ENCODE assay signal across 9 mouse cellular contexts in genomic region chr17:85633619-85634018, GRCm38 (mm10). TPM values are rescaled to one million over a fixed set of nuclear protein-coding genes. Genes with fewer than 3 reads are reported as not detected.
DNase-seq lines count a peak whose midpoint lies in the region; ATAC-seq lines count a peak whose summit lies in the region.
"Had no signal": no experiment of that assay in that cellular context is flagged by ENCODE, and none has a peak within 500 bp of the region (broad histone marks: within the 10 kb centered on the region; RNA-seq: fewer than 3 reads in every experiment).

No protein-coding gene starts in this region.

- H3K9ac ChIP-seq in hindbrain, embryonic 11.5 days (ENCODE audit: low read depth, low read length) = no peak overlapping the region
- no peak overlapping the region for H3K9ac ChIP-seq in hindbrain, embryonic 13.5 days
- no peak overlapping the region for H3K9ac ChIP-seq in embryonic facial prominence, embryonic 13.5 days
- H3K9ac ChIP-seq in stomach, embryonic 14.5 days (replicated peaks; ENCODE audit: low read depth, low read length) = no peak overlapping the region
- H3K9ac ChIP-seq: neural tube, embryonic 12.5 days had no signal

- intact Hi-C loops in heart, postnatal 14 days (cut with DNase I) = loop anchor here (1.0 to 5.0 kb wide), 4 partner anchors 444 to 797 kb away; no protein-coding TSS in a partner anchor

- peak; percentile 91 for DNase-seq in hindbrain, embryonic 11.5 days (ENCODE audit: low spot score)
- DNase-seq in adrenal gland, postnatal 14 days = peak; percentile 88
- peak; percentile 83 to 90 for DNase-seq in heart, postnatal 14 days
- DNase-seq in layer of hippocampus, postnatal 14 days (ENCODE audit: low spot score in 2 of 2) = peak; percentile 81 to 86

- H3K36me3 ChIP-seq in hindbrain, embryonic 11.5 days (ENCODE audit: control insufficient read depth, insufficient read depth, low read length) = no peaks in the 10 kb centered on the region
- no peaks in the 10 kb centered on the region for H3K36me3 ChIP-seq in hindbrain, embryonic 13.5 days
- no peaks in the 10 kb centered on the region for H3K36me3 ChIP-seq in embryonic facial prominence, embryonic 13.5 days
- H3K36me3 ChIP-seq in stomach, embryonic 14.5 days (ENCODE audit: control insufficient read depth, insufficient read depth, low read length) = no peaks in the 10 kb centered on the region
- H3K36me3 ChIP-seq: neural tube, embryonic 12.5 days had no signal

- no peak overlapping the region for H3K27ac ChIP-seq in hindbrain, embryonic 11.5 days (ENCODE audit: low read depth, low read length)
- H3K27ac ChIP-seq in hindbrain, embryonic 13.5 days = no peak overlapping the region
- no peak overlapping the region for H3K27ac ChIP-seq in embryonic facial prominence, embryonic 13.5 days
- no peak overlapping the region for H3K27ac ChIP-seq in stomach, embryonic 14.5 days (ENCODE audit: low read length)
- H3K27ac ChIP-seq: neural tube, embryonic 12.5 days had no signal

- WGBS in hindbrain, embryonic 11.5 days = 3% methylated on average over 13 of the region's 13 CpGs
- under 1% methylated on average over 13 of the region's 13 CpGs for WGBS in hindbrain, embryonic 13.5 days
- WGBS in embryonic facial prominence, embryonic 13.5 days = 1% methylated on average over 13 of the region's 13 CpGs
- WGBS in stomach, embryonic 14.5 days = under 1% methylated on average over 13 of the region's 13 CpGs

- no peaks in the 10 kb centered on the region for H3K4me1 ChIP-seq in hindbrain, embryonic 11.5 days (replicated peaks; ENCODE audit: control insufficient read depth, insufficient read depth, low read length)
- 0 out of 2 replicates have a peak, but pooled peaks cover 2% of the 10 kb centered on the region for H3K4me1 ChIP-seq in hindbrain, embryonic 13.5 days (replicated peaks)
- peaks cover 6% of the 10 kb centered on the region; the same call in 1 of the 2 replicates for H3K4me1 ChIP-seq in embryonic facial prominence, embryonic 13.5 days
- no peaks in the 10 kb centered on the region for H3K4me1 ChIP-seq in stomach, embryonic 14.5 days (ENCODE audit: control insufficient read depth, insufficient read depth, low read length)

- peaks cover 43% of the 10 kb centered on the region for H3K27me3 ChIP-seq in hindbrain, embryonic 11.5 days (ENCODE audit: control insufficient read depth, insufficient read depth, low read length)
- H3K27me3 ChIP-seq in hindbrain, embryonic 13.5 days = peaks cover 82% of the 10 kb centered on the region
- peaks cover 67% of the 10 kb centered on the region for H3K27me3 ChIP-seq in embryonic facial prominence, embryonic 13.5 days
- H3K27me3 ChIP-seq in stomach, embryonic 14.5 days (ENCODE audit: control insufficient read depth, insufficient read depth, low read length) = peaks cover 24% of the 10 kb centered on the region

- no peak for ATAC-seq in hindbrain, embryonic 11.5 days (ENCODE audit: low FRiP score)
- no peak for ATAC-seq in hindbrain, embryonic 13.5 days (ENCODE audit: low FRiP score)
- no peak for ATAC-seq in embryonic facial prominence, embryonic 13.5 days (ENCODE audit: insufficient number of reproducible peaks, insufficient read depth, low FRiP score, low TSS enrichment, low read depth)
- ATAC-seq in megakaryocyte progenitor cell, adult 5-6 weeks (replicated peaks; ENCODE audit: poor library complexity) = peak; percentile 89
- peak; percentile 63; the same call in 1 of the 2 replicates for ATAC-seq in stomach, embryonic 14.5 days (ENCODE audit: insufficient number of reproducible peaks, insufficient read depth, low FRiP score, low read depth)

- H3K4me2 ChIP-seq in hindbrain, embryonic 11.5 days (replicated peaks; ENCODE audit: low read depth, low read length) = no peak overlapping the region
- no peak overlapping the region for H3K4me2 ChIP-seq in hindbrain, embryonic 13.5 days
- H3K4me2 ChIP-seq in embryonic facial prominence, embryonic 13.5 days = peak overlapping the region; percentile 7; the same call in 1 of the 2 replicates
- no peak overlapping the region for H3K4me2 ChIP-seq in stomach, embryonic 14.5 days (replicated peaks; ENCODE audit: low read depth, low read length)
- H3K4me2 ChIP-seq: neural tube, embryonic 12.5 days had no signal

- H3K9me3 ChIP-seq in hindbrain, embryonic 11.5 days (ENCODE audit: control insufficient read depth, low read length) = no peaks in the 10 kb centered on the region
- H3K9me3 ChIP-seq in hindbrain, embryonic 13.5 days = no peaks in the 10 kb centered on the region
- no peaks in the 10 kb centered on the region for H3K9me3 ChIP-seq in embryonic facial prominence, embryonic 13.5 days
- H3K9me3 ChIP-seq in stomach, embryonic 14.5 days (ENCODE audit: control insufficient read depth, low read depth, low read length) = no peaks in the 10 kb centered on the region
- H3K9me3 ChIP-seq: neural tube, embryonic 12.5 days had no signal

- no peak overlapping the region for H3K4me3 ChIP-seq in hindbrain, embryonic 11.5 days (ENCODE audit: low read depth, low read length)
- no peak overlapping the region for H3K4me3 ChIP-seq in hindbrain, embryonic 13.5 days
- H3K4me3 ChIP-seq in embryonic facial prominence, embryonic 13.5 days = no peak overlapping the region
- no peak overlapping the region for H3K4me3 ChIP-seq in stomach, embryonic 14.5 days (ENCODE audit: low read depth, low read length)
- H3K4me3 ChIP-seq: neural tube, embryonic 12.5 days had no signal

RNA-seq across cellular contexts. Expression of gene Six3, which starts 20.2 kb away (rescaled TPM):
- 0.09 and 0.18 TPM in 2 replicates for polyA plus RNA-seq in hindbrain, embryonic 11.5 days (2014; fragmentation: Nextera tagmentation; extraction: Ambion mirVana)
- polyA plus RNA-seq in hindbrain, embryonic 13.5 days (2015; fragmentation: Nextera tagmentation; extraction: Ambion mirVana) = 0.85 and 0.97 TPM in 2 replicates
- total RNA-seq in adrenal gland, postnatal 14 days (2021) = not detected in 2 replicates
- polyA plus RNA-seq in embryonic facial prominence, embryonic 13.5 days (2015; fragmentation: Nextera tagmentation; extraction: Ambion mirVana) = 4.5 and 8.3 TPM in 2 replicates
- not detected for total RNA-seq in heart, postnatal 14 days (2021)
- total RNA-seq in layer of hippocampus, postnatal 14 days (2021) = 1 to 10 TPM; 1.5 to 1.7 TPM
- not detected in 2 replicates for total RNA-seq in megakaryocyte progenitor cell, adult 5-6 weeks (2015)
- total RNA-seq in megakaryocyte progenitor cell, adult 5-6 weeks (2017) = not detected in 2 replicates
- polyA plus RNA-seq in stomach, embryonic 14.5 days (2014; fragmentation: Nextera tagmentation; extraction: Ambion mirVana) = not detected in 2 replicates
- polyA plus RNA-seq: neural tube, embryonic 12.5 days had no signal

RNA-seq across cellular contexts. Expression of gene Six2, which starts 54.5 kb away (rescaled TPM):
- 6.8 and 8.3 TPM in 2 replicates for polyA plus RNA-seq in hindbrain, embryonic 11.5 days (2014; fragmentation: Nextera tagmentation; extraction: Ambion mirVana)
- 1.0 and 1.1 TPM in 2 replicates for polyA plus RNA-seq in hindbrain, embryonic 13.5 days (2015; fragmentation: Nextera tagmentation; extraction: Ambion mirVana)
- not detected in 2 replicates for total RNA-seq in adrenal gland, postnatal 14 days (2021)
- polyA plus RNA-seq in embryonic facial prominence, embryonic 13.5 days (2015; fragmentation: Nextera tagmentation; extraction: Ambion mirVana) = 21.3 and 21.9 TPM in 2 replicates
- under 1 TPM; 0.24 to 0.61 TPM for total RNA-seq in heart, postnatal 14 days (2021)
- total RNA-seq in layer of hippocampus, postnatal 14 days (2021) = under 1 TPM; 0.23 to 0.29 TPM
- total RNA-seq in megakaryocyte progenitor cell, adult 5-6 weeks (2015) = not detected in 2 replicates
- total RNA-seq in megakaryocyte progenitor cell, adult 5-6 weeks (2017) = not detected in 2 replicates
- polyA plus RNA-seq in stomach, embryonic 14.5 days (2014; fragmentation: Nextera tagmentation; extraction: Ambion mirVana) = 7.6 and 8.9 TPM in 2 replicates

Comparison
In these comparisons a context has a peak if more than half of its experiments do, and no peak if none do; other contexts are left out.
1. ATAC-seq: peak in megakaryocyte progenitor cell, adult 5-6 weeks (single experiment) and stomach, embryonic 14.5 days (single experiment); none in hindbrain, embryonic 11.5 days (single experiment), hindbrain, embryonic 13.5 days (single experiment) and embryonic facial prominence, embryonic 13.5 days (single experiment).
2. Peak in every context shown above with its lines, with median percentiles within 50 percentile points of each other: DNase-seq.